Mouse (Mus musculus) central nervous system, embryonic 11.5 days (tissue): ENCODE data around the gene Iffo1. TPM values are rescaled to one million over a fixed set of nuclear protein-coding genes. Genes with fewer than 3 reads are reported as not detected.

Experiments
- polyA plus RNA-seq: library from polyadenylated mRNA; depleted of rRNA; stranded (reverse); fragments of >200 nt; gene quantifications from 2 replicates; pipeline ENCODE4 v1.2.3, GENCODE M21; 2012; rRNA removed

Gene Iffo1
- polyA plus RNA-seq, result 26.0 and 30.3 TPM in 2 replicates

DNA sequence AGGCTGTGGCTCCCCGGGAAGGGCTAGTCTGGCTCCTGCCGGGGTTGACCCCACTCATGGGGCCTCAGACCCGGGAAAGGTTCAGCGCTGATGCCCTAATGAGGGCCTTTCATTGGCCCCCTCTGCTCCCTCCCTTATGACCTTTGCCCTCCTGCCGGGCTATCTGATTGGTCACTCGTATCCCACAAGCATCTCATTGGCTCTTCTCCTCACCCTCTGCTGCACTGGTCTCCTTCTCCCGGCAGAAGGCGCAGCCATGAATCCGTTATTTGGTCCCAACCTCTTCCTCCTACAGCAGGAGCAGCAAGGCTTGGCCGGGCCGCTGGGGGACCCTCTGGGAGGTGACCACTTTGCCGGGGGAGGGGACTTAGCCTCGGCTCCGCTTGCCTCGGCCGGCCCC lies at the start of gene Iffo1:
TSS of gene Iffo1 (plus strand) at position 241 of the 400 bp plus-strand sequence.

DNA sequence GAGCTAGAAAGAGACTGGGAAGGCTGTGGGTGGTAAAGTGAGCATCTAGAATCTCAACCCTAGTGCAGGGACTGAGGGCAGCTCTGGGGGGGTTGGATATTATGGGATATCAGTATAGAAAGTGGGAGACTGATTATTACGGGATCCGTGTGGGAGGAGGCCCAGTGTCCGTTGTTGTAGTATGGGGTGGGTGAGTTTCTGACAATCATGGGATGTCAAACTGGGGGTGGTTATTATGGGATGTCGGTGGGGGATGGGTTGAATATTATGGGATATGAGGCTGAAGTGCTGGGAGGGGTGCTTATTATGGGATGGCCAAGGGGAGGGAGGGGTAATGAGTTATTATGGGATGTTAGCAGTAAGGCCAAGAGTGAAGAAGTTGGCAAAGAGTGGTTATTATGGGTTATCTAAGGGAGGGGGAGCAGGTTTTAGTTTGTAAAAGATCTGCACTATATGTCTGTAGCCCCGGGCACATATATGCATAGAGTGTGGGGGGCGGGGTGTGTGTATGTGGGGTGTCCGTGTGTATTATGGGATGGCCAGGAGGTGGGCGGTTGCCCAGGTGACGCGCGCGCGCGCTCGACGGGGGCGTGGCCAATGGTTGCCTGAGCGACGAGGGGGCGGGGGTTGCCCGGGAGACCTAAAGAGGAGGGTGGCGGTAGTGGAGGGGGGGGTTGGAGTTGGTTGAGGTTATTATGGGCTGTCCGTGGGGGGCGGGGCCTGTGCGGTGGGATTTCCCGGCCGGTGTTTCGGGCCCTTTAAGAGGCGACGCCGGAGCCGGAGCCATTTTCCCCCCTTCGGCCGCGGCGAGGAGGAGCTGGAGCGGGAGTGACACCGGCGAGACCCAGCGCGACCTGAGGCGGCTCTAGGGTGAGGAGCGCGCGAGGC lies 49.4 kb upstream of the Iffo1 start, which contains the start of gene Chd4:
TSS of gene Chd4 (plus strand) at position 591 of the 888 bp plus-strand sequence.

DNA sequence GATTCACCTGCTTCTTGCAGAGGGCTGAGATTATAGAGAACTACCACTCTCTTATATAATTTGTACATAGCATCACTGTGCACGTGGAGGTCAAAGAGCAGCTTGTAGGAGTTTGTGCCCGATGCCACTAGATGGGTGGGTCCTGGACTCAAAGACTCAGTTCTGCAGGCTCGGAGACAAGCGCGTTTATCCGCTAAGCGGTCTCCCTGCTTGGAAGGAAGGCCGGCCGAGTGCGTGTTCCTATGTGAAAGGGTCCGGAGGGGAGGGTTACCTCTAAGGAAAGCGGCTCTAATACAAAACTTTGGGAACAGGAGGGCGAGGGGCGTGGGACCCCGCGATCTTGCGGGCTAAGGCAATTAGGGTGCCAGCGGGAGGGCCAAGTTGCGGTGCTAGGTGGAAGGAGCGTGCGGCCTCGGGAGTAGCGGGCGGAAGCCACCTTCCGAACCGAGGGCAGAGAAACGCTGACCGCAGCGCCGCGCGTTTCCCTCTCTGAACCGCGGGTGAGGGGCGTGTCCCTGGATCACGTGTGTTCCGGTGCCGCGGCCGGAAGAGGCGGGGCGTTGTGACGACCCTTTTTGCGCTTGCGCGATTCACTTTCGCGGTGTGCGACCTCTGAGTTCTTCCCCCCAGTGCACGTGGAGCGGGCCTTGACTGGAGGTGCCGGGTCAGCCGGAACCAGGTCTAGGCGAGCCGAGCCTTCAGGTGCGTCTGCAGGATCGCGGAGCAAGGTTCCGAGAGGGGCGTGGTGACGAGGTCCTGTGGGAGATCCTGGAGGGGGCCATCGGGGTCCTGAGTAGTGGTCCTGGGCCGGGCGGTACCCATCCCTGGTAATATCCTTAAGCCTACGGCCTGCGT lies 13.5 kb upstream of the Iffo1 start, which contains the start of gene Nop2:
TSS of gene Nop2 (plus strand) at position 608 of the 855 bp plus-strand sequence.

DNA sequence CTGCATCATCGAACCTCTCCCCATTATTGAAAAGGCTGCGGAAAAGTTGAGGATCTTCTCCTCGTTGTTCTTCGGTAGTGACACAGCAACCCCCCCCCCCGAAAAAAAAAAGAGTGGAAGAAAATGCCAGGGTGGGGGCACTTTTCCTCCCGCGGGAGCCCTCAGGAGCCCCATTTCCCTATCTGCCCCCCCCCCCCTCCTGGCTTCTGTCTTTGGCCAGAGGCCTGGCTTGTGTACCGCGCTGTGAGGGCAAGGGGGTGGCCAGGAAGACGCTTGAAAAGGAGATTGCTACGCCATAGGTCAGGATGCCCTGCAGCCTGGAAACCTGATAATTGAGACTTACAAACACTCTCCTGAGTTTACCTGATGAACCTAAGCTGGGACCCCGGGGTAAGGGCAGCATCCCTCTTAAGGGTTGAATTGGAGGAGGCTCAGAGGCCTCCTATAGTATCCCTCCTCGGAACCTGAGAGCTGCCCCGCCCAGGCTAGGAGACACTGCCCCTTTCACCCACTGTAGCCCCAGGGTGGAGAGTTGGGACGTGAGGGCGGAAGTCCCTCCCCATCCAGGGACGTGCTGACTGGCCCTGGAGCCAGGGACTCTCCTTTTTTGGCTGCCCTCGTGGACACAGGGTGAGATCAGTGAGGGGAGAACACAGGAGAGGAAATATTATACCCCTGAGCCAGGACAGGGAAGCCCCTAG lies 21.2 kb downstream of the Iffo1 start, which contains the start of gene Gapdh:
TSS of gene Gapdh (minus strand) at position 417 of the 701 bp plus-strand sequence.

DNA sequence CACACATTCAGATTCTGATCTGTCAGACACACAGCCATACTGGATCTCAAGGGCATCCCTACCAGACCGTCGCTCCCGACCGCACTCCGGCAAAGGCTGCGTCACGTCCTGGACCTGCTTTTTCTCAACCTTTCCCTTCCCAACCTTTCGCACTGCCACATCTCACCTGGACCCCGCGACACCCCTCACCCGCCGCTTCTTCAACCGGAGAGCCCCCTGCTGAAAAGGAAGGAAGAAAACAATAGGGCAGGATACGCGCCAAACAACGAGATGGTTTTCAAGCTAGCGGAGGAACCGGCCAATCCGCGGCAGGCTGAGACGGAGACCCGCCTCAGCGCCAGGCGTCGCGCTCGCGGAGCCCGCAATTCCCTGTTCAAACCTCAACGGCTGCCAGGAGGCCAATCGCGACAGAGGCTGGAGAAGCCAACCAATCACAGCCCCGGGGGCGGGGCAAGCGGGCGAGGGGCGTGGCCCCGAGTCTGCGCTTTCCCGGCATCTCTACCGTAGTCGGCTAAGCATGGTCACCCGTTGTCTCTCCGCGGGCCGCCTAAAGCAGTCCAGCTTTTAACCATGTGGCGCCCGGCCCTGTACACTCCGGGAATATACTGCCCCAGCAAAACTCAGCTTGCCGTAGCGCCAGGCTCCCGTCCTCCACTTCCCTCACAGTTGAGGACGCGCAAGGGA lies 46.4 kb downstream of the Iffo1 start, which contains the start of the genes Ncapd2 and Mrpl51:
TSS of gene Ncapd2 (minus strand) at position 370 of the 684 bp plus-strand sequence.
TSS of gene Mrpl51 (plus strand) at position 470 of the 684 bp plus-strand sequence.

Other genes starting within 250 kb of the Iffo1 start
- 2.3 and 3.2 TPM in 2 replicates for gene Lag3, start 233.5 kb upstream of the Iffo1 start, polyA plus RNA-seq
- gene Ptms, start 225.1 kb upstream of the Iffo1 start, polyA plus RNA-seq, result 1,105 and 3,481 TPM in 2 replicates
- gene Mlf2, start 213.9 kb upstream of the Iffo1 start, polyA plus RNA-seq, result 358 and 360 TPM in 2 replicates
- gene Cops7a, start 179.7 kb upstream of the Iffo1 start, polyA plus RNA-seq, result 122 and 143 TPM in 2 replicates
- gene Pianp, start 148.5 kb upstream of the Iffo1 start, polyA plus RNA-seq, result 1.6 and 3.4 TPM in 2 replicates
- 52.2 and 93.4 TPM in 2 replicates for gene Zfp384, start 136.1 kb upstream of the Iffo1 start, polyA plus RNA-seq
- gene Ing4, start 105.5 kb upstream of the Iffo1 start, polyA plus RNA-seq, result 130 and 145 TPM in 2 replicates
- 25.3 and 37.8 TPM in 2 replicates for gene Acrbp, start 95.6 kb upstream of the Iffo1 start, polyA plus RNA-seq
- 0.22 and 0.24 TPM in 2 replicates for gene Lpar5, start 77.3 kb upstream of the Iffo1 start, polyA plus RNA-seq
- 164 and 215 TPM in 2 replicates for gene Chd4, start 49.3 kb upstream of the Iffo1 start, polyA plus RNA-seq
- gene Nop2, start 13.3 kb upstream of the Iffo1 start, polyA plus RNA-seq, result 45.9 and 58.2 TPM in 2 replicates
- gene Gapdh, start 21.2 kb downstream of the Iffo1 start, polyA plus RNA-seq, result 3,932 and 4,365 TPM in 2 replicates
- 349 and 495 TPM in 2 replicates for gene Ncapd2, start 46.5 kb downstream of the Iffo1 start, polyA plus RNA-seq
- 84.9 and 134 TPM in 2 replicates for gene Mrpl51, start 46.6 kb downstream of the Iffo1 start, polyA plus RNA-seq
- 10.6 and 11.9 TPM in 2 replicates for gene Vamp1, start 70.3 kb downstream of the Iffo1 start, polyA plus RNA-seq
- 1.1 and 1.3 TPM in 2 replicates for gene Tapbpl, start 86.6 kb downstream of the Iffo1 start, polyA plus RNA-seq
- 0.18 and 0.21 TPM in 2 replicates for gene Cd27, start 91.8 kb downstream of the Iffo1 start, polyA plus RNA-seq
- 0.06 and 0.26 TPM in 2 replicates for gene Tuba3a, start 140.8 kb downstream of the Iffo1 start, polyA plus RNA-seq
- 15.1 and 22.4 TPM in 2 replicates for gene Ltbr, start 168.6 kb downstream of the Iffo1 start, polyA plus RNA-seq
- gene Scnn1a, start 175.4 kb downstream of the Iffo1 start, polyA plus RNA-seq, result 0.61 and 1.2 TPM in 2 replicates
- 20.2 and 32.1 TPM in 2 replicates for gene Tnfrsf1a, start 204.1 kb downstream of the Iffo1 start, polyA plus RNA-seq
- gene Plekhg6, start 235.6 kb downstream of the Iffo1 start, polyA plus RNA-seq, result 0.12 and 0.14 TPM in 2 replicates